Mouse (Mus musculus) fat pad, adult 2 months (tissue): ENCODE results near the gene Tmem115.
A peak's percentile ranks its signal among the peaks of the same experiment; 100 is the strongest.
"Not testable (repeated sequence)": the region's sequence is repeated elsewhere in the genome, so short reads cannot be mapped to it uniquely, and the experiment has no call there.

Source experiments
- DNase-seq: peaks from one replicate; pipeline ENCODE4 v3.0.0-alpha.2; 2011; ENCODE audit warnings: low read depth, low spot score; ENCODE audit errors: extremely low read depth

Tmem115 gene

DNA sequence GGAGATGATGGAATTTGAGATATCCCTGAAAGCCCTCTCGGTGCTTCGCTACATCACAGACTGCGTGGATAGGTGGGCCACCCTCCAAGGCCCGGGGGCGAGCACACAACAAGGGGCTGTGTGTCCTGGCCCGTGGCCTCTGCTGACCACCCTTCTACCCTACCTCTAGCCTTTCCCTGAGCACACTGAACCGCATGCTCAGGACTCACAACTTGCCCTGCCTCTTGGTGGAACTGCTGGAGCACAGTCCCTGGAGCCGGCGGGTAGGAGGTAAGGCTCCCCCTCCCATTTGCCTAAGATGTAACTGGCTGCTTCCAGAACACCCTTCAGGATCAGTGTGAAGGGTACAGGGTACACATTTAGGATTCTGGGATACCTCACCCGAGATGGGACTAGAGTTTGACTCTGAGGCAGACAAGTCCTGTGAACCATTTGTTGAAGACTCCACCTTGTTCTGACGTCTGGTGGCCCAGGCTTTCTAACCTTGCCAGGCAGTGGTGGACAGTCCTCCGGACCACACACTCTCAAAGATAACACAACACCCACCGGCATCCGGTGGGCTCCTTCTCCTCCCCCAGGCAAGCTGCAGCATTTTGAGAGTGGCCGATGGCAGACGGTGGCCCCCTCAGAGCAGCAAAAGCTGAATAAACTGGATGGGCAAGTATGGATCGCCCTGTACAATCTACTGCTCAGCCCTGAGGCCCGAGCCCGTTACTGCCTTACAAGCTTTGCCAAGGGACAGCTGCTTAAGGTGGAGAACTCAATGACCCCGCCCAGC, 15.7 kb downstream of the Tmem115 start:
- no peak for DNase-seq

- DNase-seq, result no peak
Observed at GRCm38 (mm10) chr9:107550491-107551116, 16.9 kb downstream of the Tmem115 start.

- DNase-seq, result no peak
Observed at GRCm38 (mm10) chr9:107551117-107551889, 17.6 kb downstream of the Tmem115 start, which contains the start of gene Rassf1. TSS of gene Rassf1 (plus strand) at chr9:107551555.

DNA sequence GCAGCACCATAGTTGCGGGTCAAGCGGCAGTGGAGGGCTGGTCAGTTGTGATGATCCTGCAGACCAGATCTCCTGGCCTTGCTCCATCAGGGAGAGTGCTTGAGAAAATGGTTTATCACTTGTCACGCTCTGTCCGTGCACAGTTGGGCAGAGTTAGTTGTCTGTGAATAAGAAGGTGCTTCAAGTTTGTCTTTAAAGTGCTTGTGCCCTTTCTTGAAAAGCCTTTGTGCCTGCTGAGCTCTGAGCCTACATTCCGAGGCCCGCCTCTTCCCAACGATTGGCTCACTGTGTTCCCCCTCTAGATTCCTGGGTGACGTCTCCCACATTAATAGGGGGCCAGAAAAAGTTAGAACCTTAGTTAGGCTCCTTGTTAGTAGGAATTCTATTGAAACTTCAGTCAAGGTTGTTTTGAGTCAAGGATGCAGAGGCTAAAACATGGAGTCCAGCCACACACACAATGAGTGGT, 18.2 kb downstream of the Tmem115 start:
- DNase-seq, result no peak

GRCm38 (mm10) chr9:107552690-107553393, 19.1 kb downstream of the Tmem115 start:
- no peak for DNase-seq

GRCm38 (mm10) chr9:107553541-107554318, 20.0 kb downstream of the Tmem115 start:
- no peak for DNase-seq

- DNase-seq, result peak; percentile 71
Observed at GRCm38 (mm10) chr9:107554319-107554825, 20.6 kb downstream of the Tmem115 start.

- DNase-seq, result no peak
Observed at GRCm38 (mm10) chr9:107555031-107555457, 21.3 kb downstream of the Tmem115 start.

DNA sequence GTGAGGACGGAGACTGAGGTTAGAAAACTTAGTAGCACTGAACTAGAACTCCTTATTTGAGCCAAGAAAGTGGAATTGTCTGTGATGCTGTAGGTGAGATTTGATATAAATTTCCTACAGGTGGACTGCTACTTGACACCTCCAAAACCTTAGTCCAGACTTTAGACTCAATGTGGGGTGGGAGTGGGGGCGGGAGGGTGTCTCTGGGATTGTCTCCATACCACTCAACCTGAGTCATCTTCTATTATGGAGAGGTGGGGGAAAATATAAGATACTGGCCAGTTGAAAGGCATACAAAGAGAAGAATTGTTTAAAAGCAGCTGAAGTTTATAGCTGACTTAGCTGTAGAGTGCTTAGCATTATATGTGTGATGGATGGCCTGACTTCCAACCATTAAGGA, 22.0 kb downstream of the Tmem115 start:
- no peak for DNase-seq

DNA sequence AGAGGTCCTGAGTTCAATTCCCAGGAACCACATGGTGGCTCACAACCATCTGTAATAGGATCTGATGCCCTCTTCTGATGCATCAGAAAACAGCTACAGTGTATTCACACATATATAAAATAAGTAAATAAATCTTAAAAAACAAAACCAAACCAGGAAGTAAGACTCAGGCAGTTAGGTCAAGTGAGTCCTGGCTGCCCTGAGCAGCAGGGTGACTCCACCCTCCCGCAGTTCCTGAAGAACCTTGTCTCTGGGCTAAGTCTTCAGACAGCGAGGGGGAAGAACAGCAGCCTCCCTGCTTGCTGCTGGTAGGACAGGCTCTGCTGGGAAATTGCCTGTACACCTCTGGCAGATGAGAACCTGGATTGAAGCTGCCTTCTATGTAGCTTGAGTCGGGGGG, 22.6 kb downstream of the Tmem115 start:
- no peak for DNase-seq

- peak; percentile 56 for DNase-seq
Observed at GRCm38 (mm10) chr9:107563029-107563581, 29.4 kb downstream of the Tmem115 start, which contains the start of gene Tusc2. TSS of gene Tusc2 (plus strand) at chr9:107563255.

DNA sequence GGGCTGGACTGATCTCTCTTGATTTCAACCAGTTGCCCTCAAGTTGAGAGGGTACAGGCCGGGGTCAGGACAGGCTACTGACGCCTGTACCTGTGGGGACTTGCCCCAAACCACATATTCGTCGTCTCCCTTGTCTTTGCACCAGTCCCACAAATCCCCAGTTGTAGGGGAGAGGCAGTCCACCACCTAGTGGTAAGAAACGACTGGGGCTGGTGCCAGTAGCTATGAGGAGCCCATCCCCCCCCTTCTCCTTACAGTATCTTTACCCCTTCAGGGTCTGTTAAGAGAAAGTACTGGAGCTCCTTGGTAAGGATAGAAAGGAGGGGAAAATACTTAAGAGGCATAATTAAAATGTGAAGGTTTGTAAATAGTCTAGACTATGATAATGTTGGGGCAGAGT, 31.8 kb downstream of the Tmem115 start:
- DNase-seq, result not testable (repeated sequence)

DNA sequence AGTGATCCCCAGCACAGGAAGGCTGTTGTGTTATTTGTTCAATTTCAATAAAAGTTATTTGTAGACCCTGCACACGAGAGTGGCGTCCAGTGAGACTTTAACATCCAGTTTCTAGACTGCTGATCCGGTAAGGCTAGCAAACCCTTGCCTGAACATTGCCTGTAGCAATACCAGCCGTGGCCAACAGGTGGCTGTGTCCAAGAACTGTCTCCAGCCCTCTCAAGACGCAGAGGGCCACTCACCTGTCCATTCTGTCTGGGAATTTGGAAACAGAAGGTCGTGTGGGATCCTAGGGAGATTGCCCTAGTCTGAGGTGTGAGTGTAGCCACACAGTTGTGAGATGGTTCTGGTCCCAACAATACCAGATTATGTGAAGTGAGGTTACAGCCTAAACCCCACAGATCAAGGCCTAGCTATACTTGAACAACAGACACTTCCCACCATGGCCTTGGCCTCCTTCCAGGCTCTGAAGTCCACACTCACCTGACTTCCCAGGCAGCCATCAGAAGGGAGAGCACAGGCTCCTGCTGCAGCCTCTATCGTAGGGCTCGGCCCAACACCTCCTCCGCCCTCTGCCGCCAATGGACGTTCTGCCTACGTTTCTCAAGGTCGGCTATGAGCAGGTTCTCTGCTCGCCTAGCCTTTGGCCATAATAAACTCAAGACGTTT, 32.4 kb downstream of the Tmem115 start:
- DNase-seq, result no peak

- no peak for DNase-seq
Observed at GRCm38 (mm10) chr9:107566855-107567254, 33.1 kb downstream of the Tmem115 start.

- DNase-seq, result no peak
Observed at GRCm38 (mm10) chr9:107567702-107568319, 34.1 kb downstream of the Tmem115 start, which contains the start of gene Hyal2. TSS of gene Hyal2 (plus strand) at chr9:107567945.

GRCm38 (mm10) chr9:107568331-107569261, 34.9 kb downstream of the Tmem115 start:
- no peak for DNase-seq

GRCm38 (mm10) chr9:107569270-107569669, 35.5 kb downstream of the Tmem115 start:
- DNase-seq, result no peak
